Mouse (Mus musculus): ENCODE measurements around the gene Pcdh15. TPM values are rescaled to one million over a fixed set of nuclear protein-coding genes. Genes with fewer than 3 reads are reported as not detected.

Gene Pcdh15
- total and polyA plus RNA-seq, 2 experiments from 2014 or later = 0.27 to 0.46 TPM

DNA sequence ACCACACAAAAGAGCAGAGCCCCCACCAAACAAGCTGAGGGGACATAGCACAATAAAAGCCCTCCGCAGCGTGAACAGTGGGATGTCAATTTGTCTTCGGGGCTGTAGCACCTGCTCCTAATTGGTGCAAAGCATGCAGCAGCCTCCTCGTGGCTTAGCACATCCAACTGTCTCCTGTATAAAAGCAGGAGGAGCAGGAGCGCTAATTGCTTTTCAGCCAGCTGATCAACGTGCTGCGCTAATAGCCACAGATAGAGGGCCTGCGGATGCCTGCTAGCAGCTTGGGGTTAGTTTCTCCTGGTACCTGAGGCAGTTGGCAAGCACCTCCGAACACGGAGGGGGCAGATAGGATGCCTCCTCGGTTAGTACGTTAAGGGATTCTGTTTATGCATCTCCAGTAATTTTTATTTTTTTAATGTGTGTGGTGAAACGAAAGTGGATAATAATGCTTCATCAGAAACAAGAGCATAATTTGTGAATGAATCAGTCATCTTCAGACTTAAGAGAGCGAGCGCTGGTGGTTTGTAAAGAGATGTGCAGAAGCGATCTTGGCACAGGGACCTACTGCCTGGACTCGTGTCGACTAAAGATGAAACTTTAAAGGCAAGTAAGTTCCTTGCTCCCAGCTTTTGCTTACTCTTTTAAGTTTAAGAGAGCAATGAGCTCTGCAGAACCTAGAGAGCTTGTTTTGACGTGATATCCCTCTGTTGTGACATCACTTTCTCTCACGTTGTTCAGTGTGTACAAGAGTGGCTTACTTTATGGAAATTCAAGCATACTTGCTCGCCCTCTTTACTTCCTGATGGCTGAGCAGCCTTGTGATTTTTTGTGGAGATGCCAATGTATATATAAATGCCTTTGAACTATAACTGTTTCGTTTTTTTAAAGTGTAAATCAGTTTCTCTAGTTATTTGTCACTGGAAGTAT is 722.8 kb downstream of the Pcdh15 start:
- ATAC-seq (ENCODE audit: insufficient read depth, low read depth) = no peak
- 37% methylated on average over 22 of the region's 22 CpGs for WGBS

DNA sequence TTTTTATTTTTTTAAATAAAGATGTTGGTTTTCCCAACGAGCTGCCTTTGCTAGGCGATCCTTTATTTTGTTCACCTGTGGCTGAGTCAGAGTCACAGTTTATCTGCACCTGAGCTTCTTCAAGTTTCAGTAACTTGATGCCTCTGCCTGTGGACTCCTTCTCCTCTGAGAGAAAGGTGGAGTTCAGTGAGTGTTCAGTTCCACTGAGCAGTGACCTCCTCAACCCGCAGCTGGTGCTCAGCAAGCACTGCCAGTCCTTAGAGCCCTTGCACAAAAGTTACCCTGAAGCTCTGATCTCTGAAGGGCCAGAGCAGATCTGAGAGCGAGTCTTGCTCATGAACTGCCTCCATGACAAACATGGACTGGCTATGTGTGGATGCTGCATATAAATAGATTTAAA is 724.1 kb downstream of the Pcdh15 start:
- Histone ChIP-seq H3K27me3 (ENCODE audit: control insufficient read depth, insufficient read depth, low read length) (no peaks in the 10 kb centered on the region), H3K27ac (ENCODE audit: low read depth) (no peak overlapping the region), H3K4me1 (ENCODE audit: control insufficient read depth, insufficient read depth) (no peaks in the 10 kb centered on the region), H3K36me3 (replicated peaks; ENCODE audit: control insufficient read depth, insufficient read depth, low read length) (no peaks in the 10 kb centered on the region), H3K4me3 (ENCODE audit: low read depth, low read length) (no peak overlapping the region), H3K9me3 (replicated peaks; ENCODE audit: control insufficient read depth, low read length) (no peaks in the 10 kb centered on the region), H3K4me2 (ENCODE audit: low read depth, low read length) (no peak overlapping the region), H3K9ac (replicated peaks; ENCODE audit: low read depth, low read length) (no peak overlapping the region)
- WGBS = 70% methylated on average over 4 of the region's 4 CpGs
- DNase-seq (ENCODE audit: low spot score) (no peak), ATAC-seq (ENCODE audit: insufficient read depth, low read depth) (no peak)
- TF ChIP-seq CTCF (IDR thresholded peaks at IDR 0.05; ENCODE audit: low read depth) (no peak), EP300 (IDR thresholded peaks at IDR 0.05; ENCODE audit: low read depth) (no peak)

More for the DNA sequence above, 722.8 kb downstream of the Pcdh15 start:
- H3K4me1 ChIP-seq (ENCODE audit: control insufficient read depth, insufficient read depth) = no peaks in the 10 kb centered on the region
- H3K27me3 ChIP-seq (ENCODE audit: control insufficient read depth, insufficient read depth, low read length) = no peaks in the 10 kb centered on the region
- H3K9me3 ChIP-seq (replicated peaks; ENCODE audit: control insufficient read depth, low read length) = no peaks in the 10 kb centered on the region
- no peak overlapping the region for H3K27ac ChIP-seq (ENCODE audit: low read depth)
- H3K9ac ChIP-seq (replicated peaks; ENCODE audit: low read depth, low read length) = no peak overlapping the region
- H3K4me3 ChIP-seq (ENCODE audit: low read depth, low read length) = no peak overlapping the region
- H3K4me2 ChIP-seq (ENCODE audit: low read depth, low read length) = no peak overlapping the region
- no peaks in the 10 kb centered on the region for H3K36me3 ChIP-seq (replicated peaks; ENCODE audit: control insufficient read depth, insufficient read depth, low read length)
- no peak for DNase-seq (ENCODE audit: low spot score)
- TF ChIP-seq EP300 (IDR thresholded peaks at IDR 0.05; ENCODE audit: low read depth) = no peak
- TF ChIP-seq CTCF (IDR thresholded peaks at IDR 0.05; ENCODE audit: low read depth) = no peak

DNA sequence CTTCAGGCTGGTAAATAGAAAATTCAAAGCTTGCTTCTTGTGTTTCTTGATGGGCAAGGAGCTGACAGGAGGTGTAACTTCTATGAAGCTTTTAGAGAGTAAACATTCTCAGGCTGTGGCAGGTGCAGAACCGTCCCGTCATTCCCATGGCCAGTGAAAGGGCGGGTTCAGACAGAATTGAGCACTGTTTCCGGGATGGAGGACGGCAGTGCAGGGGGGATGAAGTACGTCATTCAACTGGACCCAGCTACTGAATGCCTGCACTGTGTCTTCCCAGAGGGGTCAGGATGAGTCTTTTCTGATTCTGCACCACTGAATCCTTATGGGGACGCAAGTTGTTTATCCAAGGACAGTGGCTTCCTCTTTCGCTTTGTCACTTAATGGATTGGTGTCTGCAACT is 727.2 kb downstream of the Pcdh15 start:
- H3K27ac ChIP-seq (ENCODE audit: low read depth) = no peak overlapping the region

DNA sequence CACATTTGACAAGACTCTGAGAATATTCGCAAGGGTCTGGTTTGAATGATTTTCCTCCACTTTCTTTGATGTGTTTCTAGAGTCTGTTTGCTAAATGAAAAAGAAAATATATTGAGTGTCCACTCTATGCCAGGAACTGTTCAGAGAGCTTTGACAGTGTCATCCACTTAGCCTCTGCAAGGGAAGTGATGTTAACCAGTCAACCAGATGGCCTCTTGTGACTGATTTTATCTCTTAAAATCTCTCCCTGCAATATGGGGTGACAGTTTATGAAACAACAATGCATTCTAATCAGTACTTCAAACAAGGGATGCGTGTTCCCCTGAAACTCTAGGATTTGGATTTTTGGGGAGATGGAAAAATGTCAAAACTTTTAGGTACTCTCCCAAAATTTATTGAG is 729.6 kb downstream of the Pcdh15 start:
- no peak for TF ChIP-seq CTCF (IDR thresholded peaks at IDR 0.05; ENCODE audit: low read depth)
- TF ChIP-seq EP300 (IDR thresholded peaks at IDR 0.05; ENCODE audit: low read depth) = no peak
- Histone ChIP-seq H3K4me3 (ENCODE audit: low read depth, low read length) (no peak overlapping the region), H3K27me3 (ENCODE audit: control insufficient read depth, insufficient read depth, low read length) (no peaks in the 10 kb centered on the region), H3K36me3 (replicated peaks; ENCODE audit: control insufficient read depth, insufficient read depth, low read length) (no peaks in the 10 kb centered on the region), H3K27ac (ENCODE audit: low read depth) (no peak overlapping the region), H3K4me1 (ENCODE audit: control insufficient read depth, insufficient read depth) (no peaks in the 10 kb centered on the region), H3K4me2 (ENCODE audit: low read depth, low read length) (no peak overlapping the region), H3K9me3 (replicated peaks; ENCODE audit: control insufficient read depth, low read length) (no peaks in the 10 kb centered on the region), H3K9ac (replicated peaks; ENCODE audit: low read depth, low read length) (no peak overlapping the region)
- DNase-seq (ENCODE audit: low spot score) = no peak
- 54% methylated on average over 2 of the region's 2 CpGs for WGBS
- ATAC-seq (ENCODE audit: insufficient read depth, low read depth) = no peak

More for the DNA sequence above, 727.2 kb downstream of the Pcdh15 start:
- H3K4me2 ChIP-seq (ENCODE audit: low read depth, low read length) = peak overlapping the region; percentile 36; the same call in 1 of the 2 replicates
- no peak overlapping the region for H3K9ac ChIP-seq (replicated peaks; ENCODE audit: low read depth, low read length)
- peak overlapping the region; percentile 14 for H3K4me3 ChIP-seq (ENCODE audit: low read depth, low read length)
- H3K9me3 ChIP-seq (replicated peaks; ENCODE audit: control insufficient read depth, low read length) = no peaks in the 10 kb centered on the region
- no peak for ATAC-seq (ENCODE audit: insufficient read depth, low read depth)
- H3K4me1 ChIP-seq (ENCODE audit: control insufficient read depth, insufficient read depth) = no peaks in the 10 kb centered on the region
- no peaks in the 10 kb centered on the region for H3K27me3 ChIP-seq (ENCODE audit: control insufficient read depth, insufficient read depth, low read length)
- H3K36me3 ChIP-seq (replicated peaks; ENCODE audit: control insufficient read depth, insufficient read depth, low read length) = no peaks in the 10 kb centered on the region
- DNase-seq (ENCODE audit: low spot score) = no peak
- no peak for TF ChIP-seq CTCF (IDR thresholded peaks at IDR 0.05; ENCODE audit: low read depth)
- no peak for TF ChIP-seq EP300 (IDR thresholded peaks at IDR 0.05; ENCODE audit: low read depth)
- WGBS = 56% methylated on average over 8 of the region's 8 CpGs

DNA sequence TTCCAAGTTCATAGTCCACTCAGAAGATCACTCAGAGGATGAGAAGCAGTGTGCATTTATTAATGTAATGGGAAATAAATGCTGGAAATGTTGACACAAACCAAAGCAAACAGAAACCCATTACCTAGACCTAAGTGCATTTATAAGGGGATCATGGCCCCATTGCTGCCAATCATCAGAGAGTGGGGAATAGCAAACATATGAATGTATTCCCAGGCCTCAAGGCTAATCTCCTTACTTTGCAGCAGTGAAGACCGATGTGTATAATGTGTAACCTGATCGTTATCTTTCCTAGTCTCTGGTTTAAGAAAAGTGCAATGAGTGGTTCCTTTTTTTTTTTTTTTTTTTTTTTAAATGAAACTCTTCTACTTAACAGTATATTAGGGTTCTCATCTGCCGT is 745.9 kb downstream of the Pcdh15 start:
- no peak for DNase-seq (ENCODE audit: low spot score)
- TF ChIP-seq EP300 (IDR thresholded peaks at IDR 0.05; ENCODE audit: low read depth) = no peak
- TF ChIP-seq CTCF (IDR thresholded peaks at IDR 0.05; ENCODE audit: low read depth) = no peak
- 74% methylated on average over 3 of the region's 3 CpGs for WGBS

More for the DNA sequence above, 745.9 kb downstream of the Pcdh15 start:
- no peaks in the 10 kb centered on the region for H3K9me3 ChIP-seq (replicated peaks; ENCODE audit: control insufficient read depth, low read length)
- H3K4me2 ChIP-seq (ENCODE audit: low read depth, low read length) = no peak overlapping the region
- no peaks in the 10 kb centered on the region for H3K4me1 ChIP-seq (ENCODE audit: control insufficient read depth, insufficient read depth)
- no peak overlapping the region for H3K9ac ChIP-seq (replicated peaks; ENCODE audit: low read depth, low read length)
- ATAC-seq (ENCODE audit: insufficient read depth, low read depth) = no peak
- no peaks in the 10 kb centered on the region for H3K27me3 ChIP-seq (ENCODE audit: control insufficient read depth, insufficient read depth, low read length)
- no peaks in the 10 kb centered on the region for H3K36me3 ChIP-seq (replicated peaks; ENCODE audit: control insufficient read depth, insufficient read depth, low read length)
- no peak overlapping the region for H3K27ac ChIP-seq (ENCODE audit: low read depth)
- H3K4me3 ChIP-seq (ENCODE audit: low read depth, low read length) = no peak overlapping the region
